Mouse (Mus musculus): Measurements from ENCODE around the gene Ccdc9. TPM values are rescaled to one million over a fixed set of nuclear protein-coding genes. Genes with fewer than 3 reads are reported as not detected.
A peak's percentile ranks its signal among the peaks of the same experiment; 100 is the strongest.

Gene Ccdc9
- total and polyA plus RNA-seq, 3 experiments, result 63.6 to 97.1 TPM; not detected in 1

- Histone ChIP-seq H3K27me3 (ENCODE audit: control insufficient read depth in 1 of 2, insufficient read depth in 2 of 2, low read length in 2 of 2) (no peaks in the 10 kb centered on the region), H3K79me2 (ENCODE audit: control insufficient read depth, insufficient read depth, low read length, poor library complexity) (peaks cover 14% of the 10 kb centered on the region), H3K9ac (ENCODE audit: control insufficient read depth, low read depth, low read length, poor library complexity, severe bottlenecking) (peak overlapping the region; percentile 88), H3K9me3 (replicated peaks; ENCODE audit: insufficient read depth, low read length) (no peaks in the 10 kb centered on the region), H3K36me3 (ENCODE audit: control insufficient read depth in 1 of 2, insufficient read depth in 2 of 2, low read length in 2 of 2) (peaks cover 0 to 5% of the 10 kb centered on the region in 2 experiments; a peak in 2 of 4 replicates), H3K4me3 (ENCODE audit: control insufficient read depth in 1 of 2, insufficient read depth in 1 of 2, low read depth in 2 of 2, low read length in 2 of 2) (peak overlapping the region; percentile 65 to 87), H3K27ac (ENCODE audit: control insufficient read depth, low read depth, low read length) (no peak overlapping the region), H3K4me1 (ENCODE audit: control insufficient read depth in 1 of 2, insufficient read depth in 2 of 2, low read length in 2 of 2) (peaks cover 4 to 11% of the 10 kb centered on the region in 2 experiments; a peak in 3 of 4 replicates)
- TF ChIP-seq ZC3H11A (IDR thresholded peaks at IDR 0.05; ENCODE audit: low read depth, low read length), result no peak
- TF ChIP-seq POLR2A (IDR thresholded peaks at IDR 0.05; ENCODE audit: control insufficient read depth in 1 of 2, insufficient read depth in 1 of 2, low read depth in 1 of 2, low read length in 2 of 2, poor library complexity in 1 of 2), result no peak
- TF ChIP-seq TCF12 (IDR thresholded peaks at IDR 0.05; ENCODE audit: low read depth, low read length), result no peak
- TF ChIP-seq UBTF (IDR thresholded peaks at IDR 0.05; ENCODE audit: borderline replicate concordance, insufficient read depth, low read depth, low read length), result no peak
- TF ChIP-seq KAT2A (conservative IDR thresholded peaks at IDR 0.05; ENCODE audit: low read depth, low read length), result no peak
- TF ChIP-seq POLR2AphosphoS2 (IDR thresholded peaks at IDR 0.05; ENCODE audit: low read length), result no peak
- TF ChIP-seq JUND (IDR thresholded peaks at IDR 0.05; ENCODE audit: low read depth, low read length), result no peak
- no peak for TF ChIP-seq RAD21 (IDR thresholded peaks at IDR 0.05; ENCODE audit: low read depth, low read length)
- no peak for TF ChIP-seq TBP (IDR thresholded peaks at IDR 0.05; ENCODE audit: low read depth, low read length)
- TF ChIP-seq ZNF384 (IDR thresholded peaks at IDR 0.05; ENCODE audit: low read depth, low read length), result no peak
- no peak for TF ChIP-seq MYB (IDR thresholded peaks at IDR 0.05; ENCODE audit: low read depth, low read length)
- TF ChIP-seq NELFE (IDR thresholded peaks at IDR 0.05; ENCODE audit: low read depth, low read length), result no peak; the same call in 1 of the 2 replicates
- no peak for TF ChIP-seq ZMIZ1 (IDR thresholded peaks at IDR 0.05; ENCODE audit: low read depth, low read length)
- TF ChIP-seq POLR2AphosphoS5 (IDR thresholded peaks at IDR 0.05; ENCODE audit: borderline replicate concordance, low read depth, low read length), result no peak
- TF ChIP-seq MYC (IDR thresholded peaks at IDR 0.05; ENCODE audit: low read depth, low read length), result no peak
- TF ChIP-seq MXI1 (IDR thresholded peaks at IDR 0.05; ENCODE audit: low read depth, low read length), result peak; percentile 35; the same call in 1 of the 2 replicates
- 0 out of 2 replicates have a peak, but pooled peaks have one; percentile 21 for TF ChIP-seq MAZ (IDR thresholded peaks at IDR 0.05; ENCODE audit: low read depth, low read length)
- no peak for TF ChIP-seq HCFC1 (IDR thresholded peaks at IDR 0.05; ENCODE audit: low read depth, low read length)
- peak; percentile 65; the same call in 1 of the 2 replicates for TF ChIP-seq SIN3A (IDR thresholded peaks at IDR 0.05; ENCODE audit: low read length)
- no peak for TF ChIP-seq SMC3 (IDR thresholded peaks at IDR 0.05; ENCODE audit: low read depth, low read length)
- TF ChIP-seq MAFK (IDR thresholded peaks at IDR 0.05; ENCODE audit: borderline replicate concordance, low read depth, low read length), result no peak
- no peak for TF ChIP-seq USF2 (IDR thresholded peaks at IDR 0.05; ENCODE audit: borderline replicate concordance in 1 of 2, insufficient read depth in 1 of 2, low read depth in 1 of 2, low read length in 2 of 2)
- peak; percentile 61 for DNase-seq (ENCODE audit: low read depth, low spot score)
Measured at GRCm38 (mm10) chr7:16312672-16313311, 26.2 kb upstream of the Ccdc9 start.
